Mouse (Mus musculus) heart, adult 8-10 months (tissue): ENCODE results near the gene Ooep. TPM values are rescaled to one million over a fixed set of nuclear protein-coding genes. Genes with fewer than 3 reads are reported as not detected.

Source experiments
- total RNA-seq, 4 experiments: library from RNA; stranded (reverse); gene quantifications; 2 replicates each; pipeline ENCODE4 v1.2.4; 2022

Gene Ooep
- total RNA-seq, 4 experiments from 2014 or later, result not detected

Other genes with a start within 250 kb of the Ooep start
- 100 to 1,000 TPM; 108 to 158 (median 147) TPM for gene Gsta4, start 196.0 kb downstream of the Ooep start, total RNA-seq
- gene Gsta1, start 148.1 kb downstream of the Ooep start, total RNA-seq, result 10 to 100 TPM in 2 of 4 experiments, 1 to 10 TPM in 2; 2.9 to 17.3 (median 7.6) TPM
- 1 to 10 TPM in 3 of 4 experiments, under 1 TPM in 1; 0.43 to 6.3 (median 2.7) TPM for gene Gm3776, start 121.6 kb downstream of the Ooep start, total RNA-seq
- 1 to 10 TPM in 2 of 4 experiments, under 1 TPM in 1, not detected in 1; 0.73 to 3.2 (median 2.0) TPM for gene Gm10639, start 88.8 kb downstream of the Ooep start, total RNA-seq
- not detected for gene Omt2a, start 63.9 kb downstream of the Ooep start, total RNA-seq
- not detected for gene Omt2b, start 51.1 kb downstream of the Ooep start, total RNA-seq
- 1 to 10 TPM; 1.4 to 4.4 (median 2.6) TPM for gene Gsta2, start 22.9 kb downstream of the Ooep start, total RNA-seq
- gene Dppa5a, start 10.5 kb downstream of the Ooep start, total RNA-seq, result not detected
- gene Ddx43, start 17.1 kb upstream of the Ooep start, total RNA-seq, result not detected
- under 1 TPM; 0.16 to 0.44 (median 0.28) TPM for gene Cgas, start 64.5 kb upstream of the Ooep start, total RNA-seq
- 10 to 100 TPM; 23.6 to 29.9 (median 27.6) TPM for gene Mto1, start 69.5 kb upstream of the Ooep start, total RNA-seq
- not detected for gene Gm17324, start 70.1 kb upstream of the Ooep start, total RNA-seq
- gene Eef1a1, start 110.4 kb upstream of the Ooep start, total RNA-seq, result 100 to 1,000 TPM; 830 to 950 (median 884) TPM
- 1 to 10 TPM; 4.5 to 7.4 (median 5.8) TPM for gene Slc17a5, start 209.3 kb upstream of the Ooep start, total RNA-seq
- 1 to 10 TPM in 1 of 4 experiments, under 1 TPM in 3; 0.50 to 1.2 (median 0.70) TPM for gene Cd109, start 236.8 kb upstream of the Ooep start, total RNA-seq